Mouse (Mus musculus): ENCODE results near the gene Gm49369.

The Gm49369 gene

GRCm38 (mm10) chr7:142394261-142395190, 12.1 kb upstream of the Gm49369 start:
- no peak for DNase-seq (ENCODE audit: extremely low spot score, low spot score)

GRCm38 (mm10) chr7:142393191-142393590, 10.7 kb upstream of the Gm49369 start:
- DNase-seq (ENCODE audit: extremely low spot score, low spot score) = no peak

- no peak for DNase-seq (ENCODE audit: extremely low spot score, low spot score)
Observed at GRCm38 (mm10) chr7:142391609-142392008, 9.1 kb upstream of the Gm49369 start.

GRCm38 (mm10) chr7:142391108-142391507, 8.6 kb upstream of the Gm49369 start:
- no peak for DNase-seq (ENCODE audit: extremely low spot score, low spot score)

GRCm38 (mm10) chr7:142389961-142390650, 7.6 kb upstream of the Gm49369 start:
- DNase-seq (ENCODE audit: extremely low spot score, low spot score) = no peak

- DNase-seq (ENCODE audit: extremely low spot score, low spot score) = no peak
Observed at GRCm38 (mm10) chr7:142388740-142389139, 6.3 kb upstream of the Gm49369 start.

GRCm38 (mm10) chr7:142388198-142388597, 5.7 kb upstream of the Gm49369 start:
- no peak for DNase-seq (ENCODE audit: extremely low spot score, low spot score)

GRCm38 (mm10) chr7:142387419-142388148, 5.1 kb upstream of the Gm49369 start, which contains the start of gene Ctsd:
TSS of gene Ctsd (minus strand) at chr7:142388038.
- DNase-seq (ENCODE audit: extremely low spot score, low spot score) = peak; percentile 98

GRCm38 (mm10) chr7:142386621-142387201, 4.2 kb upstream of the Gm49369 start:
- DNase-seq (ENCODE audit: extremely low spot score, low spot score) = no peak

GRCm38 (mm10) chr7:142385742-142386403, 3.4 kb upstream of the Gm49369 start:
- DNase-seq (ENCODE audit: extremely low spot score, low spot score) = no peak

- no peak for DNase-seq (ENCODE audit: extremely low spot score, low spot score)
Observed at GRCm38 (mm10) chr7:142384306-142384705, 1.8 kb upstream of the Gm49369 start.

- DNase-seq (ENCODE audit: extremely low spot score, low spot score) = no peak
Observed at GRCm38 (mm10) chr7:142381175-142381574, 1.3 kb downstream of the Gm49369 start.

GRCm38 (mm10) chr7:142379186-142379585, 3.3 kb downstream of the Gm49369 start:
- DNase-seq (ENCODE audit: extremely low spot score, low spot score) = no peak

GRCm38 (mm10) chr7:142377233-142377925, 5.1 kb downstream of the Gm49369 start:
- no peak for DNase-seq (ENCODE audit: extremely low spot score, low spot score)

- no peak for DNase-seq (ENCODE audit: extremely low spot score, low spot score)
Observed at GRCm38 (mm10) chr7:142376096-142376495, 6.4 kb downstream of the Gm49369 start.

- DNase-seq (ENCODE audit: extremely low spot score, low spot score) = no peak
Observed at GRCm38 (mm10) chr7:142375261-142375724, 7.2 kb downstream of the Gm49369 start.

- DNase-seq (ENCODE audit: extremely low spot score, low spot score) = no peak
Observed at GRCm38 (mm10) chr7:142374413-142375015, 8.0 kb downstream of the Gm49369 start.

- DNase-seq (ENCODE audit: extremely low spot score, low spot score) = no peak
Observed at GRCm38 (mm10) chr7:142373641-142374412, 8.6 kb downstream of the Gm49369 start, which contains the start of gene Ifitm10. TSS of gene Ifitm10 (minus strand) at chr7:142373753.

- DNase-seq (ENCODE audit: extremely low spot score, low spot score) = no peak
Observed at GRCm38 (mm10) chr7:142373039-142373438, 9.4 kb downstream of the Gm49369 start.
